Mouse (Mus musculus) induced T-regulatory cell, adult 2 months (primary cell): ENCODE data around the gene Tnip3.

Source experiments
- DNase-seq: peaks from one replicate; pipeline ENCODE4 v3.0.0-alpha.2; 2012; ENCODE audit warnings: low read depth

The Tnip3 gene

GRCm38 (mm10) chr6:65525192-65525591 lies at the start of gene Tnip3:
Gene Tnip3 (plus strand): TSS chr6:65525313.
- peak; percentile 79 for DNase-seq

GRCm38 (mm10) chr6:65498786-65499185 lies 26.3 kb upstream of the Tnip3 start:
- no peak for DNase-seq

- DNase-seq, result peak; percentile 93
Observed at GRCm38 (mm10) chr6:65510051-65510669, 15.0 kb upstream of the Tnip3 start.

- no peak for DNase-seq
Observed at GRCm38 (mm10) chr6:65513813-65514212, 11.3 kb upstream of the Tnip3 start.

- DNase-seq, result peak; percentile 57
Observed at GRCm38 (mm10) chr6:65516759-65517158, 8.4 kb upstream of the Tnip3 start.

- DNase-seq, result no peak
Observed at GRCm38 (mm10) chr6:65520821-65521220, 4.3 kb upstream of the Tnip3 start.

GRCm38 (mm10) chr6:65527892-65528291 lies 2.8 kb downstream of the Tnip3 start:
- DNase-seq, result peak; percentile 71

GRCm38 (mm10) chr6:65531232-65531848 lies 6.2 kb downstream of the Tnip3 start:
- peak; percentile 41 for DNase-seq

GRCm38 (mm10) chr6:65533687-65534086 lies 8.6 kb downstream of the Tnip3 start:
- DNase-seq, result no peak

- peak; percentile 72 for DNase-seq
Observed at GRCm38 (mm10) chr6:65537327-65537884, 12.3 kb downstream of the Tnip3 start.

- peak; percentile 69 for DNase-seq
Observed at GRCm38 (mm10) chr6:65538022-65538652, 13.0 kb downstream of the Tnip3 start.

- DNase-seq, result peak; percentile 58
Observed at GRCm38 (mm10) chr6:65538921-65539320, 13.8 kb downstream of the Tnip3 start.

GRCm38 (mm10) chr6:65540138-65540537 lies 15.0 kb downstream of the Tnip3 start:
- DNase-seq, result no peak

GRCm38 (mm10) chr6:65541094-65541493 lies 16.0 kb downstream of the Tnip3 start:
- no peak for DNase-seq

- DNase-seq, result no peak
Observed at GRCm38 (mm10) chr6:65542391-65542790, 17.3 kb downstream of the Tnip3 start.

GRCm38 (mm10) chr6:65542913-65543312 lies 17.8 kb downstream of the Tnip3 start:
- DNase-seq, result no peak

GRCm38 (mm10) chr6:65563887-65564656 lies 39.0 kb downstream of the Tnip3 start:
- DNase-seq, result peak; percentile 61

GRCm38 (mm10) chr6:65564657-65565039 lies 39.5 kb downstream of the Tnip3 start:
- DNase-seq, result peak; percentile 68

- peak; percentile 90 for DNase-seq
Observed at GRCm38 (mm10) chr6:65569741-65570140, 44.6 kb downstream of the Tnip3 start.

GRCm38 (mm10) chr6:65578151-65578973 lies 53.2 kb downstream of the Tnip3 start:
- DNase-seq, result peak; percentile 60

- no peak for DNase-seq
Observed at GRCm38 (mm10) chr6:65583029-65583428, 57.9 kb downstream of the Tnip3 start.
